Mouse (Mus musculus) liver, embryonic 14.5 days (tissue): ENCODE results near the gene Ifitm5.

Experiments used
- CTCF ChIP-seq: IDR thresholded peaks from 2 replicates; pipeline ENCODE4 v1.5.1; 2016; ENCODE audit warnings: antibody characterized with exemption, low read depth, control low read depth
- EP300 ChIP-seq: IDR thresholded peaks from 2 replicates; pipeline ENCODE4 v1.6.1; 2016; ENCODE audit warnings: antibody characterized with exemption, low read depth

DNA sequence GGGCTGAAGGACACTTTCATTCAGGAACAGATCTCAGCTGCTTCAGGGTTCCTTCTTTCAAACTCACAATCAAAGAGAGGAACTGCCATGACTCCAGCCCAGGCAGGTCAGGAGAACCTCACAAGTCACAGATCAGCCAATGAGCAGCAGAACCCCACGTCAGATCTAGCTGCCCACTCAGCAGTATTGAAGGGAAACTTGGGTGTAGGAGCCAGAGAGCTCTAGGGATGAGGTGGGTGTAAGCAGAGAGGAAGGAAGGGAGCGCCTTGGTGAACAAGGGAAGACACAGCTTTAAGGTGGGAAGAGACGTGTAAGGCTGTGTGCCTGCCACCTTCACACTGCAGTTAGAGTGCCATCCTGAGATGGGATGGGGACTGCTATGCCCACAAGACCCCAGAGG is 37.8 kb downstream of the Ifitm5 start:
- TF ChIP-seq CTCF (no peak), EP300 (no peak)
